Mouse (Mus musculus): ENCODE measurements around the gene Shroom3. TPM values are rescaled to one million over a fixed set of nuclear protein-coding genes. Genes with fewer than 3 reads are reported as not detected.

Shroom3 gene
- polyA plus RNA-seq, 1 experiment: not detected

- no peaks in the 10 kb centered on the region for H3K4me1 ChIP-seq (ENCODE audit: control insufficient read depth, insufficient read depth, low read length)
- no peak overlapping the region for H3K27ac ChIP-seq (ENCODE audit: insufficient read depth, low read depth, low read length)
- TF ChIP-seq CTCF (IDR thresholded peaks at IDR 0.05; ENCODE audit: low read depth, low read length) (no peak), POLR2A (IDR thresholded peaks at IDR 0.05; ENCODE audit: borderline replicate concordance, low read depth, low read length) (no peak)
- no peak overlapping the region for H3K4me3 ChIP-seq (ENCODE audit: insufficient read depth, low read length)
Measured at GRCm38 (mm10) chr5:92873518-92873917, 190.3 kb downstream of the Shroom3 start.

- Histone ChIP-seq H3K4me3 (ENCODE audit: insufficient read depth, low read length) (no peak overlapping the region), H3K4me1 (ENCODE audit: control insufficient read depth, insufficient read depth, low read length) (no peaks in the 10 kb centered on the region), H3K27ac (ENCODE audit: insufficient read depth, low read depth, low read length) (no peak overlapping the region)
- TF ChIP-seq POLR2A (IDR thresholded peaks at IDR 0.05; ENCODE audit: borderline replicate concordance, low read depth, low read length): no peak
- TF ChIP-seq CTCF (IDR thresholded peaks at IDR 0.05; ENCODE audit: low read depth, low read length): no peak
Measured at GRCm38 (mm10) chr5:92875836-92876235, 192.6 kb downstream of the Shroom3 start.

- no peak overlapping the region for H3K27ac ChIP-seq (ENCODE audit: insufficient read depth, low read depth, low read length)
- H3K4me1 ChIP-seq (ENCODE audit: control insufficient read depth, insufficient read depth, low read length): no peaks in the 10 kb centered on the region
- H3K4me3 ChIP-seq (ENCODE audit: insufficient read depth, low read length): no peak overlapping the region
- TF ChIP-seq CTCF (IDR thresholded peaks at IDR 0.05; ENCODE audit: low read depth, low read length) (no peak), POLR2A (IDR thresholded peaks at IDR 0.05; ENCODE audit: borderline replicate concordance, low read depth, low read length) (no peak)
Measured at GRCm38 (mm10) chr5:92877104-92877503, 193.9 kb downstream of the Shroom3 start.

GRCm38 (mm10) chr5:92880393-92880792 lies 197.2 kb downstream of the Shroom3 start:
- Histone ChIP-seq H3K4me1 (ENCODE audit: control insufficient read depth, insufficient read depth, low read length) (no peaks in the 10 kb centered on the region), H3K27ac (ENCODE audit: insufficient read depth, low read depth, low read length) (no peak overlapping the region), H3K4me3 (ENCODE audit: insufficient read depth, low read length) (no peak overlapping the region)
- TF ChIP-seq CTCF (IDR thresholded peaks at IDR 0.05; ENCODE audit: low read depth, low read length) (no peak), POLR2A (IDR thresholded peaks at IDR 0.05; ENCODE audit: borderline replicate concordance, low read depth, low read length) (no peak)

- Histone ChIP-seq H3K4me3 (ENCODE audit: insufficient read depth, low read length) (no peak overlapping the region), H3K4me1 (ENCODE audit: control insufficient read depth, insufficient read depth, low read length) (no peaks in the 10 kb centered on the region), H3K27ac (ENCODE audit: insufficient read depth, low read depth, low read length) (no peak overlapping the region)
- TF ChIP-seq CTCF (IDR thresholded peaks at IDR 0.05; ENCODE audit: low read depth, low read length): no peak
- no peak for TF ChIP-seq POLR2A (IDR thresholded peaks at IDR 0.05; ENCODE audit: borderline replicate concordance, low read depth, low read length)
Measured at GRCm38 (mm10) chr5:92880893-92881292, 197.7 kb downstream of the Shroom3 start.

GRCm38 (mm10) chr5:92886141-92886540 lies 202.9 kb downstream of the Shroom3 start:
- Histone ChIP-seq H3K4me3 (ENCODE audit: insufficient read depth, low read length) (no peak overlapping the region), H3K27ac (ENCODE audit: insufficient read depth, low read depth, low read length) (no peak overlapping the region), H3K4me1 (ENCODE audit: control insufficient read depth, insufficient read depth, low read length) (no peaks in the 10 kb centered on the region)
- TF ChIP-seq POLR2A (IDR thresholded peaks at IDR 0.05; ENCODE audit: borderline replicate concordance, low read depth, low read length): no peak
- TF ChIP-seq CTCF (IDR thresholded peaks at IDR 0.05; ENCODE audit: low read depth, low read length): no peak

- H3K4me3 ChIP-seq (ENCODE audit: insufficient read depth, low read length): no peak overlapping the region
- H3K27ac ChIP-seq (ENCODE audit: insufficient read depth, low read depth, low read length): no peak overlapping the region
- TF ChIP-seq POLR2A (IDR thresholded peaks at IDR 0.05; ENCODE audit: borderline replicate concordance, low read depth, low read length): no peak
- no peak for TF ChIP-seq CTCF (IDR thresholded peaks at IDR 0.05; ENCODE audit: low read depth, low read length)
- H3K4me1 ChIP-seq (ENCODE audit: control insufficient read depth, insufficient read depth, low read length): no peaks in the 10 kb centered on the region
Measured at GRCm38 (mm10) chr5:92887501-92887900, 204.3 kb downstream of the Shroom3 start.

- Histone ChIP-seq H3K27ac (ENCODE audit: insufficient read depth, low read depth, low read length) (no peak overlapping the region), H3K4me1 (ENCODE audit: control insufficient read depth, insufficient read depth, low read length) (no peaks in the 10 kb centered on the region), H3K4me3 (ENCODE audit: insufficient read depth, low read length) (no peak overlapping the region)
- TF ChIP-seq POLR2A (IDR thresholded peaks at IDR 0.05; ENCODE audit: borderline replicate concordance, low read depth, low read length) (no peak), CTCF (IDR thresholded peaks at IDR 0.05; ENCODE audit: low read depth, low read length) (no peak)
Measured at GRCm38 (mm10) chr5:92888628-92889241, 205.5 kb downstream of the Shroom3 start.

GRCm38 (mm10) chr5:92890902-92891301 lies 207.7 kb downstream of the Shroom3 start:
- no peaks in the 10 kb centered on the region for H3K4me1 ChIP-seq (ENCODE audit: control insufficient read depth, insufficient read depth, low read length)
- H3K4me3 ChIP-seq (ENCODE audit: insufficient read depth, low read length): no peak overlapping the region
- TF ChIP-seq POLR2A (IDR thresholded peaks at IDR 0.05; ENCODE audit: borderline replicate concordance, low read depth, low read length) (no peak), CTCF (IDR thresholded peaks at IDR 0.05; ENCODE audit: low read depth, low read length) (no peak)
- H3K27ac ChIP-seq (ENCODE audit: insufficient read depth, low read depth, low read length): no peak overlapping the region

GRCm38 (mm10) chr5:92893284-92893683 lies 210.0 kb downstream of the Shroom3 start:
- no peaks in the 10 kb centered on the region for H3K4me1 ChIP-seq (ENCODE audit: control insufficient read depth, insufficient read depth, low read length)
- H3K27ac ChIP-seq (ENCODE audit: insufficient read depth, low read depth, low read length): no peak overlapping the region
- no peak overlapping the region for H3K4me3 ChIP-seq (ENCODE audit: insufficient read depth, low read length)
- TF ChIP-seq CTCF (IDR thresholded peaks at IDR 0.05; ENCODE audit: low read depth, low read length): no peak
- TF ChIP-seq POLR2A (IDR thresholded peaks at IDR 0.05; ENCODE audit: borderline replicate concordance, low read depth, low read length): no peak

Data from bone marrow macrophage, adult 2 months (primary cell).